Mouse (Mus musculus) central nervous system, embryonic 18 days (tissue): ENCODE results near the gene Pdxp. TPM values are rescaled to one million over a fixed set of nuclear protein-coding genes. Genes with fewer than 3 reads are reported as not detected.

Source experiments
- polyA plus RNA-seq: library from polyadenylated mRNA; depleted of rRNA; stranded (reverse); fragments of >200 nt; gene quantifications from 2 replicates; pipeline ENCODE4 v1.2.3, GENCODE M21; 2012; rRNA removed

Pdxp gene
- 167 and 168 TPM in 2 replicates for polyA plus RNA-seq

GRCm38 (mm10) chr15:78913632-78914090 lies at the start of gene Pdxp:
Gene Pdxp, plus strand, starts transcription at chr15:78913919.

GRCm38 (mm10) chr15:78876991-78877809 lies 36.5 kb upstream of the Pdxp start, which contains the start of gene Gga1:
Gene Gga1, plus strand, starts transcription at chr15:78877190.

GRCm38 (mm10) chr15:78899409-78899739 lies 14.3 kb upstream of the Pdxp start, which contains the start of gene Gm49510:
Gene Gm49510, plus strand, starts transcription at chr15:78899667.

GRCm38 (mm10) chr15:78899740-78900584 lies 13.8 kb upstream of the Pdxp start, which contains the start of gene Sh3bp1:
Gene Sh3bp1, plus strand, starts transcription at chr15:78899768.

GRCm38 (mm10) chr15:78926021-78926919 lies 12.6 kb downstream of the Pdxp start, which contains the start of gene Lgals1:
Gene Lgals1, plus strand, starts transcription at chr15:78926725.

GRCm38 (mm10) chr15:78934784-78935320 lies 21.1 kb downstream of the Pdxp start, which contains the start of gene Nol12:
Gene Nol12, plus strand, starts transcription at chr15:78934933.

GRCm38 (mm10) chr15:78947657-78948056 lies 33.9 kb downstream of the Pdxp start, which contains the start of gene Triobp:
Gene Triobp, plus strand, starts transcription at chr15:78947724.

Other genes with a start within 250 kb of the Pdxp start
- gene Elfn2, start 195.1 kb upstream of the Pdxp start, polyA plus RNA-seq = 27.7 and 33.0 TPM in 2 replicates
- 14.3 and 15.5 TPM in 2 replicates for gene Mfng, start 140.4 kb upstream of the Pdxp start, polyA plus RNA-seq
- gene Card10, start 110.9 kb upstream of the Pdxp start, polyA plus RNA-seq = 5.8 and 6.5 TPM in 2 replicates
- gene Cdc42ep1, start 71.3 kb upstream of the Pdxp start, polyA plus RNA-seq = 9.2 and 10.9 TPM in 2 replicates
- gene Lgals2, start 58.4 kb upstream of the Pdxp start, polyA plus RNA-seq = 0.11 TPM in 1 of 2 replicates, not detected in the other
- 54.1 and 61.2 TPM in 2 replicates for gene Gga1, start 36.7 kb upstream of the Pdxp start, polyA plus RNA-seq
- gene Gm49510, start 14.3 kb upstream of the Pdxp start, polyA plus RNA-seq = not detected in 2 replicates
- gene Sh3bp1, start 14.2 kb upstream of the Pdxp start, polyA plus RNA-seq = 6.9 and 7.5 TPM in 2 replicates
- gene Lgals1, start 12.8 kb downstream of the Pdxp start, polyA plus RNA-seq = 56.7 and 143 TPM in 2 replicates
- 49.7 and 50.2 TPM in 2 replicates for gene Nol12, start 21.0 kb downstream of the Pdxp start, polyA plus RNA-seq
- gene Triobp, start 33.8 kb downstream of the Pdxp start, polyA plus RNA-seq = 45.7 and 55.1 TPM in 2 replicates
- 142 and 150 TPM in 2 replicates for gene H1f0, start 114.5 kb downstream of the Pdxp start, polyA plus RNA-seq
- 0.23 and 0.38 TPM in 2 replicates for gene Galr3, start 128.0 kb downstream of the Pdxp start, polyA plus RNA-seq
- gene Ankrd54, start 149.0 kb downstream of the Pdxp start, polyA plus RNA-seq = 49.4 and 57.3 TPM in 2 replicates
- gene Eif3l, start 161.3 kb downstream of the Pdxp start, polyA plus RNA-seq = 154 and 158 TPM in 2 replicates
- 27.8 and 34.1 TPM in 2 replicates for gene Micall1, start 195.0 kb downstream of the Pdxp start, polyA plus RNA-seq
- gene Polr2f, start 227.1 kb downstream of the Pdxp start, polyA plus RNA-seq = 200 and 225 TPM in 2 replicates
- gene 1700088E04Rik, start 227.3 kb downstream of the Pdxp start, polyA plus RNA-seq = 15.0 and 16.4 TPM in 2 replicates